Mouse (Mus musculus) adrenal gland, adult 18-20 months (tissue): ENCODE data around the gene Wnt7a. TPM values are rescaled to one million over a fixed set of nuclear protein-coding genes. Genes with fewer than 3 reads are reported as not detected.

Source experiments
- DNase-seq, 2 experiments: peaks; one replicate each; pipeline ENCODE4 v3.0.0; 2021 to 2022; ENCODE audit warnings: low spot score in 2 of 2
- total RNA-seq, 2 experiments: library from RNA; stranded (reverse); gene quantifications; 1 replicate in 1 of 2; 2 replicates in 1 of 2; pipeline ENCODE4 v1.2.3; 2021

Wnt7a gene
- total RNA-seq, 2 experiments from 2014 or later: not detected

DNA sequence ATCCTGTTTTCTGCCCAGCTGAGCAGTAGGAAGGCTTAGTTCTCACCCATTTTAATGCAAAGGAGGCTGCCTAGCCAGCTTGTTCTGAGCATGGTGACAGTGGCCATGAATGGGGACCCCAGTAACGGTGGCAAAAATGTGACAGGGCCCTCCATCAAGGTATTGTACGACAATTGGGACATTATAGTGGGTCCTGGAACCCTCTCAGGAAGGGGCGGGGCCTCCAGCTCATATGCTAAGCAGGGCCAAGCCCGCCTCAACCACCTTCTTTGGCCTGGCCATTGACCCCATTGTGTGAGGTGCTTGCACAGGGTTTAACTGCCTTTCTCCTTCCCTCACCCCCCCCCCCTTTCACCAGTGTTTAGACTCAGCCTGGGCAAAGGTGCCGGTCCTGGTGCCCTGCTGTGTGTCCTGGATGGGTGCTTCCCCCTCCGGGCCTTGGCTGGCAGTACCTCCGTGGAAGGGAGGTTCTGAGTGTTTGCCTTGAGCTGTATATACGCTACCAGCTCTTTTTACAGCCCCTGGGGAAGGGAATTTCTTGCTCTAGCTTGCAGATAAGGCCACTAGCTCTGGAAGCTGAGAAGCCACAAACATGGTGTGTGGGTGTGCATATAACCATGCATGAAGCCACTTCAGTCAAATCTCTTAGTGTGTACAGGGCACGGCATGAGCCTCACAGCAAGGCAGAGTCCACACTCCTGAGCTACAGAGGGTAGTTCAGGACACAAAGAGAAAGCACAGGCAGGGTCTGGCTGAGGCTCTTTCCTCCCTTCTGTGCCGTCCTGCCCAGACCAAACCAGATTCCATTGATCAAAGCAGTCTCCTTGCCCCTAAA is 64.9 kb downstream of the Wnt7a start:
- no peak for DNase-seq

DNA sequence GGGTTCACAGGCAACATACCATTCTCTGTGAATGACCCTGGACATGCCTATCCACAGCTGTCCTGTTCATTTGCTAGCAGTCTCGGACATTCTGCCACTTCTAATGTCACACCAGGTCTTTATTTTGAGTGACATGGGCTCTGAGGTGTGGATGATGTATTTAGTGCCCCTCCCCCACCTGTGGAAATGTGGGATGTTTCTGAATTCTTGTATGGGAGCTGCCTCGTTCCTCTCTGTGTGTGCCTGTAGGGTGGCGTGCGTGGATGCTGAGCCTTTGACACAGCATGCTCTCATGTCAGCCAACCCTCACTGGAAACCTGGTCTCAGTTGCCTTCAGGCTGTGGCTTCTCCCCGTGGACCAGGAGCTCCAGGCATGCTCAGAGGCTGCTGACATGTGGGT is 66.1 kb downstream of the Wnt7a start:
- no peak for DNase-seq

GRCm38 (mm10) chr6:91339612-91340246 is 71.4 kb downstream of the Wnt7a start:
- no peak for DNase-seq

DNA sequence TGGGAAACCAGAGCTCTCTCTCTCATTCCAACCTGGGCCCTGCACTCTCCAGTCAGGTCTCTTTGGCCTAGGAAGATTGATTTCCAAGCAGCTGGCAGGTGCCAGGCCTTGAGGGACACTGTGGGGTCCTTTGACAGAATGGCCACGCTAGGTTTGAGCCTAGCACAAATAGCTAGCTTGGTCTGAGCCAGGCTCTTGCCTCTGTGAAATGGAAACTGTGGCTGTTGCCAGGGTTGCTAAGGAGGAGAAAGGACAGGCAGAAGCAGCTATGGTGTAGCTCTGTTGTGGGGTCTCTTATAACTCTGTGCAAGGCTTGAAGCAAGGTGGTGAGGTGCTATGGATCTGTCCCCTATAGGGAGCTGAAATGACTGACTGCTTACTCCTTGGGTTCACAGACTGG is 75.7 kb downstream of the Wnt7a start:
- no peak for DNase-seq

DNA sequence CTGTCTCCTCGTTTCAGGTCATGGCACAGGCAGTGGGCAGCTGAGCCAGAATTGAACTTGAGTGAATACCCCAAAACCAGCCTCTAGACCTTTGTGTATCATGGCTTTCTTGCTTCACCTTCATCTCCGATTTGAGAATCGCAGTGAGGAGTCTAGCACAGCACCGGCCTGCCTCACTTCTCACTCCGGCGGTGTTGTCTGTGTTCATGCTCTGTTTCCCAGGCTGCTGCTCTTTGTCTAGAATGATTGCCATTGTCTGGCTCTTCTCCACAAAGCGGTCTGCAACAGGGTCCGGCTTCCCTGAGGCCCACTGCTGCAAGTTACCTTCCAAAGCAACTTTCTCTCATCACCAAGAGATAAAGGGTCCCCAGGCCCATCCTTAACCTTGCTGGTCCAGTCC is 79.3 kb downstream of the Wnt7a start:
- no peak for DNase-seq

- no peak for DNase-seq
Observed at GRCm38 (mm10) chr6:91325556-91325955, 85.6 kb downstream of the Wnt7a start.

DNA sequence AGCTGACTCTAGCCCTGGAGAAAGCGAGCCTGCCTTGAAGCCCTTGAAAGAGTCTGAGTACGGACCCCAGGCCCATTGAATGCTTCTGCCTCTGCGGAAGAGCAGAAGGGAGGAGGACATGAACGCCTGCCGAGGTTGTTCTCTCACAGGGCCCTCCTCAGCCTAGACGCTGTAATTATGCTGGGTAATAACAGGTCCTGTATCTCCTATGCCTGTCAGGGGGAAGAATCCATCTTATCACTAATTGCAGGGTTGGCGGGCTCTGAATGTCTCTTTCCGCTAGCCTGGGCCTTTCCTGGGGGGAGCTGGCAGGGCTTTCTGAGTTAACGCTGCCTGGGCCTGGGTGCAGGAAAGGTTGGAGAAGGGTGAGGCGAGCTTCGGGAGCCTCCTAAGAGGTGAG is 86.4 kb downstream of the Wnt7a start:
- DNase-seq: no peak

- no peak for DNase-seq
Observed at GRCm38 (mm10) chr6:91322001-91322772, 89.0 kb downstream of the Wnt7a start.

Other genes with a start within 250 kb of the Wnt7a start
- 10 to 100 TPM in 1 of 2 experiments, 1 to 10 TPM in 1; 9.1 to 25.1 TPM for gene Fbln2, start 198.9 kb downstream of the Wnt7a start, total RNA-seq
- 10 to 100 TPM; 19.5 to 21.5 TPM for gene Chchd4, start 62.2 kb upstream of the Wnt7a start, total RNA-seq
- 10 to 100 TPM; 45.9 to 55.6 TPM for gene Tmem43, start 62.3 kb upstream of the Wnt7a start, total RNA-seq
- gene Xpc, start 104.5 kb upstream of the Wnt7a start, total RNA-seq: 10 to 100 TPM; 13.1 to 16.5 TPM
- gene Lsm3, start 104.6 kb upstream of the Wnt7a start, total RNA-seq: 10 to 100 TPM; 36.4 to 40.5 TPM